Mouse (Mus musculus) frontal cortex, postnatal 14 days (tissue): ENCODE results near the gene Ass1.
"Not testable (repeated sequence)": the region's sequence is repeated elsewhere in the genome, so short reads cannot be mapped to it uniquely, and the experiment has no call there.

ENCODE experiments used
- DNase-seq, 2 experiments: peaks; one replicate each; pipeline ENCODE4 v3.0.0; 2022; ENCODE audit warnings: low spot score in 2 of 2

The Ass1 gene

DNA sequence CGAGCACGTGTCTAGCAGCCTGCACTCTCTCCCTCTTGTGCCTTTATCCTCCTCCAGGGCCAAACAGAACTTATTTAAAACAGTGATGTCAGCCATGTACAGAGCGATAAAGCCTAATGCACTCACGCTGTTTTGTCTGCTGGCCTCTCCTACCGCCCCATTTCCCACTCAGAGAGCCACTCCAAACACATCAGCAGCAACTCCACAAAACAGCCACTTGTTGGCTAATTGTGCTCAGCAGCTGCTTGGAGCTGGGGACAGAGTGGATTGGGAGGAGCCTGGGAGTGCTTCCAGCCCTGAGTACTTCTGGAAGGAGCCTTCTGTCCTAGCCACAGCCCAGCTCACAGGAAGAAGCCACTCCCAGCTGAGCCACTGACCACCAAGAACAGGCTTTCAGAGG lies 67.0 kb downstream of the Ass1 start:
- DNase-seq: no peak

DNA sequence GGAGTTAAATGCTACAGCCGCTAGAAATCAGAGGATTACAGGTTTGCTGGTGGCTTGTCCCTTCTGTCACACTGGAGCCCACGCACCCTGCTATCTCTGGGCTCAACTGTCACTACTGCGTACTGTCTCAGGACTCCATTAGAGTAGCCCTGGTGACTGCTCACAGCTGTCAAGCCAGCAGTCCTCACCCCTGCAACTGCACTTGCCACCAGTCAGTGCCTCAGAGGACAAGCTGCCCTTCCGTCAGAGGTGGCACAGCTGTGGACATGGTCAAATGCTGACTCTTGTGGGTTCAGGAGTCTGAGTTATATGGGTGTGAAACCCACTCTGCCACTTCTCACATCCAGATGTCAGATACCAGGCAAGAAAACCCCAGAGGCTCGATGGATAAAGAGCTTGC lies 68.7 kb downstream of the Ass1 start:
- no peak for DNase-seq

DNA sequence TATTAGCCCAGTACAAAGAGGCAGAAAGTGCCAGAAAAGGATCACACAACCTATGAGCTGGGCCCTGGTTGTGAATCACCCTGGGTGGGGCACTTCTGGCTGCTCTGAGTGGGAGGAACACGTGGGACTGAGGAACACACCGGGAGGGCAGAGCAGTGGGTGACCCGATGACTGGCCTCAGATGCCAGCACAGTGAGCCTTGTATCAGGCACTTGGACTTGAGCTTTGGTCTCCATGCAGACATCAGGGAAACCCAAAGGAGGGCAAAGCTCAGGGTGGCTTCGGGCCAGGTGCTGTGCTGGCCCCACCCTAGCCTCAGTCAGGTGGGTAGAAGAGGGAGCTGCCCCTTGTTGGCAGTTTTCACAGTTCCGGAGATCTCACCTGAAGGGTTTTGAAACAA lies 71.6 kb downstream of the Ass1 start:
- no peak for DNase-seq

DNA sequence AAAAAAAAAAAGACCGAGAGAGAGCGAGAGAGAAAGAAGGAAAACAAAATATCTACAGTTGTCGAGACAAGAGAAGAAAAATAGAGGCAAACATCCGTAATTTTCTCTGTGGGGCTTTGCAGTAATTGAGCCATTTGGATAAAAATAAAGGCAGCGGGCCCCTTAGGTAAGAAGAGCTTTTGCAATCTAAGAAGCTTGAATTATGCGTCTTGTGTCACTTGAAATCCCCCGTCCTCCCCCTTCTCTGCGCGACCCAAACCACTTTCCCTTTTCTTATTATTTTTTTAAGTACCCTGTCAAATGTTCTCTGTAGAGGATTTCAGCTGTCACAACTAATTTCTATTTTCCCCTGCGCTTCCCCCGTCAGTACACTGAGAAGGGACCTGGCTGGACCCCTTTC lies 77.7 kb downstream of the Ass1 start:
- no peak for DNase-seq

DNA sequence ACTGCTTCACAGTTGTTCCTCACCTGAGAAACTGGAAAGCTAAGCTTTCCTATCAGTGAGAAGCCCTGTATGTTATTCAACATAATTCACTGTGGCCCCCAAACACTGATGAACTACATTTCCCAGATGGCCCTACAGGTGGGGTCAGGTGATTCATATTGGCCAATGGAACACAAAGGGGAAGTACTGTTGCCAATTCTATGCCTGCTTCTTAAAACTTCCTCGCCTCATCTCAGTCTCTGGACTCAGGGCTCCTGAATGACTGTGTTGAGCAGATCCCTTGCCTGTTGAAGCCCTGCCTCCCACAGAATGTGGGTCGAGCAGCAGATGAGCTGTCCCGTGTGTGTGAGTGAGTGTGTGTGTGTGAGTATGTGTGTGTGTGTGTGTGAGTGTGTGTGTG lies 80.5 kb downstream of the Ass1 start:
- DNase-seq: no peak

DNA sequence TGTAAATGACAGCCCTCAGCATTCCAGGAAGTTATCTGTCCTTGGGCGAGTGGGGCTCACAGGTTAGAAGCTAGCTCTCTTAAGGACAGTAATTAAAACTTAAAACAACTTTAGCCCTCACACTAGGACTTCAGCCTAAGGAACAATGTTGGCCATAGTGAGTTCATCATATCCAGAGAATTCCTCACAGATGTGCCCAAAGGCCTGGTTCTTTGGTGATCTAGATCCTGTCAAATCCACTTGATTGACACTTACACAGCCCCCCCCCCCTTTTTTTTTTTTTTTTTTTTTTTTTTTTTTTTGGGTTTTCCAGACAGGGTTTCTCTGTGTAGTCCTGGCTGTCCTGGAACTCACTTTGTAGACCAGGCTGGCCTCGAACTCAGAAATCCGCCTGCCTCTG lies 81.3 kb downstream of the Ass1 start:
- DNase-seq: not testable (repeated sequence)

DNA sequence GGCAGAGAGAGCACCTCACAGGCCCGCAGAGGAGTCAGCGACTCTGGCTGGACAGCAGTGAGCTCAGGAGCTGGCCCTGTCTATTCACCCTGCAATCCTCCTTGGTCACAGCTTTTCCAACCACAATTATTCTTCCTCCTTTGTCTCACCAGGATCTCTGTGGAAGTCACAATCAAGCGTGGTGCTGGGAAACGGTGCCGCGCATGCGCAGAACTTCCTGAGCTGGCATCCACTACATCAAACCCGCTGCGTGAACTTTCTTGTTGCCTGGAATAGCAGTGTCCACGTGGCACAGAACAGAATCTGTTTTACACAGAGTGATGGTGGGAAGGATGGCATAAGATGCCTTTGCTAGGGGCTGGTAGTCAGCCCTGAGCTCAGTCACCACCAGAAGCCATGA lies 82.0 kb downstream of the Ass1 start:
- DNase-seq: no peak

DNA sequence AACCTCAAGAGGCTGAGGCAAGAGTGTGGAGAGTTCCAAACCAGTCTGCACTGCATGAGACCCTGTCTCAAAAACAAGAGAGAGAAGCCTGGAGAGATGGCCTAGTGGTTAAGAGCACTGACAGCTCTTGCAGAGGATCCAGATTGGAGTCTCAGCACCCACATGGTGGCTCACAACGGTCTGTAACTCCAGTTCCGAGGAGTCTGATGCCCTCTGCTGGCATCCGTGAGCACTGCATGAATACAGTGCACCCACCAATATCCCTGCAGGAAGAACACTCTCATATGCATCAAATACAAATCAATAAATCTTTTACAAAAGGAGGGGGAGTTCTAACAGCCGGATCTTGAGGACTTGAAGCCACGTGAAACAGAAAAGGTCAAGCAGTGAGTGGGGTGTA lies 84.6 kb downstream of the Ass1 start:
- DNase-seq: no peak
